Mouse (Mus musculus): ENCODE data around the gene Acta2.

Acta2 gene

GRCm38 (mm10) chr19:34254880-34255681, at the start of gene Acta2:
Gene Acta2, minus strand, starts transcription at chr19:34255590.
- DNase-seq (ENCODE audit: low read depth), result peak; percentile 74

- DNase-seq (ENCODE audit: low read depth), result peak; percentile 57
Observed at GRCm38 (mm10) chr19:34304917-34305316, 49.5 kb upstream of the Acta2 start.

GRCm38 (mm10) chr19:34300430-34300829, 45.0 kb upstream of the Acta2 start:
- DNase-seq (ENCODE audit: low read depth), result no peak

GRCm38 (mm10) chr19:34299229-34299628, 43.8 kb upstream of the Acta2 start:
- no peak for DNase-seq (ENCODE audit: low read depth)

- no peak for DNase-seq (ENCODE audit: low read depth)
Observed at GRCm38 (mm10) chr19:34298531-34298930, 43.1 kb upstream of the Acta2 start.

- DNase-seq (ENCODE audit: low read depth), result no peak
Observed at GRCm38 (mm10) chr19:34295442-34295841, 40.1 kb upstream of the Acta2 start.

- DNase-seq (ENCODE audit: low read depth), result no peak
Observed at GRCm38 (mm10) chr19:34293376-34293947, 38.1 kb upstream of the Acta2 start.

- DNase-seq (ENCODE audit: low read depth), result no peak
Observed at GRCm38 (mm10) chr19:34292701-34293100, 37.3 kb upstream of the Acta2 start.

GRCm38 (mm10) chr19:34291956-34292355, 36.6 kb upstream of the Acta2 start:
- DNase-seq (ENCODE audit: low read depth), result no peak

- peak; percentile 27 for DNase-seq (ENCODE audit: low read depth)
Observed at GRCm38 (mm10) chr19:34291379-34291778, 36.0 kb upstream of the Acta2 start.

- DNase-seq (ENCODE audit: low read depth), result no peak
Observed at GRCm38 (mm10) chr19:34290872-34291341, 35.5 kb upstream of the Acta2 start.

GRCm38 (mm10) chr19:34289948-34290789, 34.8 kb upstream of the Acta2 start, which contains the start of gene Fas:
Gene Fas, plus strand, starts transcription at chr19:34290666.
- peak; percentile 90 for DNase-seq (ENCODE audit: low read depth)

GRCm38 (mm10) chr19:34288696-34289095, 33.3 kb upstream of the Acta2 start:
- DNase-seq (ENCODE audit: low read depth), result no peak

- no peak for DNase-seq (ENCODE audit: low read depth)
Observed at GRCm38 (mm10) chr19:34287656-34288415, 32.4 kb upstream of the Acta2 start.

GRCm38 (mm10) chr19:34287221-34287620, 31.8 kb upstream of the Acta2 start:
- no peak for DNase-seq (ENCODE audit: low read depth)

GRCm38 (mm10) chr19:34284826-34285225, 29.4 kb upstream of the Acta2 start:
- DNase-seq (ENCODE audit: low read depth), result no peak

- peak; percentile 68 for DNase-seq (ENCODE audit: low read depth)
Observed at GRCm38 (mm10) chr19:34284383-34284782, 29.0 kb upstream of the Acta2 start.

- no peak for DNase-seq (ENCODE audit: low read depth)
Observed at GRCm38 (mm10) chr19:34283614-34284013, 28.2 kb upstream of the Acta2 start.

GRCm38 (mm10) chr19:34278078-34278477, 22.7 kb upstream of the Acta2 start:
- DNase-seq (ENCODE audit: low read depth), result no peak

GRCm38 (mm10) chr19:34273073-34273472, 17.7 kb upstream of the Acta2 start:
- no peak for DNase-seq (ENCODE audit: low read depth)

- no peak for DNase-seq (ENCODE audit: low read depth)
Observed at GRCm38 (mm10) chr19:34270824-34271464, 15.6 kb upstream of the Acta2 start.
